ENCODE assay signal across 8 mouse cellular contexts in the genomic region with DNA sequence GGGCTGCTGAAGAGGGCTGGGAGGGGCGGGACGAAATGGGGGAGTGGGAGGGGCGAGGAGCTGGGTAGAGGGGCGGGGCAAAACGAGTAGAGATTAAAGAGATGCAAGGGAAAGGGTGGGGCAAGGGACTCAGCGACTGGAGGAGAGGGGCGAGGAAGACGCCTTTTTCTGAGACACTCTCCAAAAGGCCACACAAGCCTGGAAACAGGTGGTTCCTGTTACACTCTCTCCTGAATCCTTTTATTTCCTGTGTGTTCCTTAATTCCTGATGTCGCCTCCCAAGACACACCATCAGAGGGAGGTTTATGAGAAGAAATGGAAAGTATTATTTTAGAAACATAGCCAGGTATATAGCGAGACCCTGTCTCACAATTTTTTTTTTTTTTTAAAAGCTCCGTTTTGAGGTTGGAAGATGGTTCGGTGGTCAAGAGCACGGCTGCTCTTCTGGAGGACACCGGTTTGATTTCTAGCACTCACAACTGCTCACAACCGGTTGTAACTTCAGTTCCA. TPM values are rescaled to one million over a fixed set of nuclear protein-coding genes. Genes with fewer than 3 reads are reported as not detected.
DNase-seq lines count a peak whose midpoint lies in the region; ATAC-seq and TF ChIP-seq lines count a peak whose summit lies in the region.

No protein-coding gene starts in this region.

- H3K4me2 ChIP-seq in heart, embryonic 15.5 days, result peak overlapping the region; percentile 94
- peak overlapping the region; percentile 87 for H3K4me2 ChIP-seq in hindbrain, embryonic 13.5 days
- H3K4me2 ChIP-seq in midbrain, embryonic 11.5 days, result peak overlapping the region; percentile 36

- no peak for DNase-seq in heart, postnatal 10 days
- no peak for DNase-seq in MEL (ENCODE audit: low read depth, low spot score)
- DNase-seq in midbrain, embryonic 11.5 days (ENCODE audit: low spot score, missing footprints), result no peak
- DNase-seq in thymus, postnatal 36 days, result no peak
- no peak for DNase-seq in ovary, postnatal 14 days (ENCODE audit: low spot score)
- DNase-seq in gastrocnemius, postnatal 36 days, result no peak

- TF ChIP-seq EP300 in MEL (IDR thresholded peaks at IDR 0.05; ENCODE audit: low read depth in 1 of 2, low read length in 2 of 2), result no peak

- peak overlapping the region; percentile 87; the same call in 1 of the 2 replicates for H3K9ac ChIP-seq in heart, embryonic 15.5 days
- H3K9ac ChIP-seq in MEL (ENCODE audit: control insufficient read depth, low read depth, low read length, poor library complexity, severe bottlenecking), result peak overlapping the region; percentile 59
- peak overlapping the region; percentile 51; the same call in 1 of the 2 replicates for H3K9ac ChIP-seq in hindbrain, embryonic 13.5 days
- H3K9ac ChIP-seq in midbrain, embryonic 11.5 days (ENCODE audit: low read length), result peak overlapping the region; percentile 27; the same call in 1 of the 2 replicates

- intact Hi-C loops in heart, postnatal 10 days (cut with DNase I), result no loop called here
- intact Hi-C loops in gastrocnemius, postnatal 36 days (cut with DNase I), result no loop called here

- ATAC-seq in heart, embryonic 15.5 days (replicated peaks; ENCODE audit: insufficient number of reproducible peaks, insufficient read depth, low FRiP score, low read depth), result no peak
- peak; percentile 8; the same call in 1 of the 2 replicates for ATAC-seq in hindbrain, embryonic 13.5 days (ENCODE audit: low FRiP score)
- ATAC-seq in midbrain, embryonic 11.5 days (ENCODE audit: low FRiP score), result no peak

- peaks cover 35% of the 10 kb centered on the region for H3K79me2 ChIP-seq in MEL (ENCODE audit: control insufficient read depth, insufficient read depth, low read length, poor library complexity)

- H3K36me3 ChIP-seq in heart, embryonic 15.5 days, result no peaks in the 10 kb centered on the region
- peaks cover 3 to 16% of the 10 kb centered on the region in 2 experiments for H3K36me3 ChIP-seq in MEL (ENCODE audit: control insufficient read depth in 1 of 2, insufficient read depth in 2 of 2, low read length in 2 of 2)
- peaks cover 9% of the 10 kb centered on the region; the same call in 1 of the 2 replicates for H3K36me3 ChIP-seq in hindbrain, embryonic 13.5 days
- H3K36me3 ChIP-seq in midbrain, embryonic 11.5 days (ENCODE audit: control insufficient read depth, insufficient read depth, low read length), result no peaks in the 10 kb centered on the region

- peaks cover 12% of the 10 kb centered on the region for H3K4me1 ChIP-seq in heart, embryonic 15.5 days (replicated peaks)
- H3K4me1 ChIP-seq in MEL (ENCODE audit: control insufficient read depth in 1 of 2, insufficient read depth in 2 of 2, low read length in 2 of 2), result peaks cover 0 to 11% of the 10 kb centered on the region in 2 experiments; a peak in 3 of 4 replicates
- H3K4me1 ChIP-seq in hindbrain, embryonic 13.5 days (replicated peaks), result peaks cover 27% of the 10 kb centered on the region
- peaks cover 6% of the 10 kb centered on the region for H3K4me1 ChIP-seq in midbrain, embryonic 11.5 days (ENCODE audit: control insufficient read depth, insufficient read depth, low read length)

- peak in 1 of 2 experiments; percentile 56; a peak in 1 of 4 replicates for TF ChIP-seq POLR2A in MEL (IDR thresholded peaks at IDR 0.05; ENCODE audit: control insufficient read depth in 1 of 2, insufficient read depth in 1 of 2, low read depth in 1 of 2, low read length in 2 of 2, poor library complexity in 1 of 2)

- H3K27ac ChIP-seq in heart, embryonic 15.5 days, result peak overlapping the region; percentile 17; the same call in 1 of the 2 replicates
- H3K27ac ChIP-seq in MEL (ENCODE audit: control insufficient read depth, low read depth, low read length), result peak overlapping the region; percentile 26; the same call in 1 of the 2 replicates
- 0 out of 2 replicates have a peak overlapping the region, but pooled peaks have one; percentile 40 for H3K27ac ChIP-seq in hindbrain, embryonic 13.5 days
- H3K27ac ChIP-seq in midbrain, embryonic 11.5 days (ENCODE audit: low read depth, low read length), result no peak overlapping the region

- TF ChIP-seq CTCF in MEL (IDR thresholded peaks at IDR 0.05 in 2 of 3, conservative IDR thresholded peaks at IDR 0.05 in 1 of 3; ENCODE audit: control insufficient read depth in 1 of 3, insufficient read depth in 1 of 3, low read depth in 2 of 3, low read length in 3 of 3, poor library complexity in 1 of 3, severe bottlenecking in 1 of 3), result no peak

- no peak for TF ChIP-seq RAD21 in MEL (IDR thresholded peaks at IDR 0.05; ENCODE audit: low read depth, low read length)

- no peaks in the 10 kb centered on the region for H3K27me3 ChIP-seq in heart, embryonic 15.5 days
- no peaks in the 10 kb centered on the region for H3K27me3 ChIP-seq in MEL (ENCODE audit: control insufficient read depth in 1 of 2, insufficient read depth in 2 of 2, low read length in 2 of 2)
- no peaks in the 10 kb centered on the region for H3K27me3 ChIP-seq in hindbrain, embryonic 13.5 days
- H3K27me3 ChIP-seq in midbrain, embryonic 11.5 days (ENCODE audit: control insufficient read depth, insufficient read depth, low read length), result no peaks in the 10 kb centered on the region

- H3K9me3 ChIP-seq in heart, embryonic 15.5 days (replicated peaks), result no peaks in the 10 kb centered on the region
- H3K9me3 ChIP-seq in MEL (replicated peaks; ENCODE audit: insufficient read depth, low read length), result no peaks in the 10 kb centered on the region
- H3K9me3 ChIP-seq in hindbrain, embryonic 13.5 days, result no peaks in the 10 kb centered on the region
- no peaks in the 10 kb centered on the region for H3K9me3 ChIP-seq in midbrain, embryonic 11.5 days (ENCODE audit: control insufficient read depth, low read length)

- peak overlapping the region; percentile 98 for H3K4me3 ChIP-seq in heart, embryonic 15.5 days
- H3K4me3 ChIP-seq in MEL (ENCODE audit: control insufficient read depth in 1 of 2, insufficient read depth in 1 of 2, low read depth in 2 of 2, low read length in 2 of 2), result peak overlapping the region; percentile 50 to 74
- H3K4me3 ChIP-seq in hindbrain, embryonic 13.5 days, result peak overlapping the region; percentile 92
- H3K4me3 ChIP-seq in midbrain, embryonic 11.5 days (ENCODE audit: low read depth, low read length), result peak overlapping the region; percentile 64

- WGBS in heart, embryonic 15.5 days, result 8% methylated on average over 15 of the region's 15 CpGs
- WGBS in hindbrain, embryonic 13.5 days, result 10% methylated on average over 15 of the region's 15 CpGs
- WGBS in midbrain, embryonic 11.5 days, result 8% methylated on average over 15 of the region's 15 CpGs

TF ChIP-seq in MEL, 35 proteins besides CTCF, POLR2A, EP300 and RAD21:
- TF ChIP-seq E2F4 (IDR thresholded peaks at IDR 0.05; ENCODE audit: borderline replicate concordance, low read depth, low read length) (0 out of 2 replicates have a peak, but pooled peaks have one; percentile 27), USF2 (IDR thresholded peaks at IDR 0.05; ENCODE audit: borderline replicate concordance in 1 of 2, insufficient read depth in 1 of 2, low read depth in 1 of 2, low read length in 2 of 2) (no peak), GATA1 (IDR thresholded peaks at IDR 0.05; ENCODE audit: low read depth, low read length) (no peak), ZNF384 (IDR thresholded peaks at IDR 0.05; ENCODE audit: low read depth, low read length) (peak; percentile 65), MAX (IDR thresholded peaks at IDR 0.05; ENCODE audit: low read length) (0 out of 2 replicates have a peak, but pooled peaks have one; percentile 26)

RNA-seq across cellular contexts. Expression of gene Cars, which starts 0.4 kb away (rescaled TPM):
- 24.7 and 34.5 TPM in 2 replicates for polyA plus RNA-seq in heart, embryonic 15.5 days (2015; fragmentation: Nextera tagmentation; extraction: Ambion mirVana)
- 10 to 100 TPM; 20.3 to 26.8 TPM for total RNA-seq in heart, postnatal 10 days (2021)
- total RNA-seq in MEL (2012; rRNA removed), result 40.8 and 62.2 TPM in 2 replicates
- 10 to 100 TPM in 1 of 2 experiments, not detected in 1; 73.5 TPM for polyA plus RNA-seq in MEL (2012; ENCODE audit: insufficient read depth in 1 of 2, insufficient read length in 2 of 2, low read depth in 1 of 2, low replicate concordance in 2 of 2, missing spikeins in 1 of 2)
- 57.8 and 66.1 TPM in 2 replicates for polyA plus RNA-seq in hindbrain, embryonic 13.5 days (2015; fragmentation: Nextera tagmentation; extraction: Ambion mirVana)
- polyA plus RNA-seq in midbrain, embryonic 11.5 days (2014; fragmentation: Nextera tagmentation; extraction: Ambion mirVana), result 68.9 and 75.7 TPM in 2 replicates
- total RNA-seq in gastrocnemius, postnatal 36 days (2021), result 10 to 100 TPM; 33.9 to 38.6 TPM

RNA-seq across cellular contexts. Expression of gene Tnfrsf26, which starts 28.2 kb away (rescaled TPM):
- 0.64 and 0.86 TPM in 2 replicates for polyA plus RNA-seq in heart, embryonic 15.5 days (2015; fragmentation: Nextera tagmentation; extraction: Ambion mirVana)
- 1 to 10 TPM; 1.0 to 1.1 TPM for total RNA-seq in heart, postnatal 10 days (2021)
- 0.42 and 0.52 TPM in 2 replicates for total RNA-seq in MEL (2012; rRNA removed)
- under 1 TPM in 1 of 2 experiments, not detected in 1; 0.50 TPM for polyA plus RNA-seq in MEL (2012; ENCODE audit: insufficient read depth in 1 of 2, insufficient read length in 2 of 2, low read depth in 1 of 2, low replicate concordance in 2 of 2, missing spikeins in 1 of 2)
- polyA plus RNA-seq in hindbrain, embryonic 13.5 days (2015; fragmentation: Nextera tagmentation; extraction: Ambion mirVana), result 0.28 and 0.36 TPM in 2 replicates
- 0.19 and 0.44 TPM in 2 replicates for polyA plus RNA-seq in midbrain, embryonic 11.5 days (2014; fragmentation: Nextera tagmentation; extraction: Ambion mirVana)
- under 1 TPM; 0.10 to 0.20 TPM for total RNA-seq in gastrocnemius, postnatal 36 days (2021)

RNA-seq across cellular contexts. Expression of gene Tnfrsf22, which starts 49.2 kb away (rescaled TPM):
- 2.7 and 2.8 TPM in 2 replicates for polyA plus RNA-seq in heart, embryonic 15.5 days (2015; fragmentation: Nextera tagmentation; extraction: Ambion mirVana)
- 1 to 10 TPM; 2.5 to 3.2 TPM for total RNA-seq in heart, postnatal 10 days (2021)
- total RNA-seq in MEL (2012; rRNA removed), result 0.10 and 0.23 TPM in 2 replicates
- polyA plus RNA-seq in MEL (2012; ENCODE audit: insufficient read depth in 1 of 2, insufficient read length in 2 of 2, low read depth in 1 of 2, low replicate concordance in 2 of 2, missing spikeins in 1 of 2), result 1 to 10 TPM in 1 of 2 experiments, not detected in 1; 1.1 TPM
- polyA plus RNA-seq in hindbrain, embryonic 13.5 days (2015; fragmentation: Nextera tagmentation; extraction: Ambion mirVana), result 4.2 and 4.7 TPM in 2 replicates
- 8.0 and 9.5 TPM in 2 replicates for polyA plus RNA-seq in midbrain, embryonic 11.5 days (2014; fragmentation: Nextera tagmentation; extraction: Ambion mirVana)
- 1 to 10 TPM; 1.5 to 2.0 TPM for total RNA-seq in gastrocnemius, postnatal 36 days (2021)

RNA-seq across cellular contexts. Expression of gene Nap1l4, which starts 51.4 kb away (rescaled TPM):
- polyA plus RNA-seq in heart, embryonic 15.5 days (2015; fragmentation: Nextera tagmentation; extraction: Ambion mirVana), result 218 and 232 TPM in 2 replicates
- total RNA-seq in heart, postnatal 10 days (2021), result 100 to 1,000 TPM; 192 to 197 TPM
- 136 and 165 TPM in 2 replicates for total RNA-seq in MEL (2012; rRNA removed)
- 100 to 1,000 TPM in 1 of 2 experiments, not detected in 1; 186 TPM for polyA plus RNA-seq in MEL (2012; ENCODE audit: insufficient read depth in 1 of 2, insufficient read length in 2 of 2, low read depth in 1 of 2, low replicate concordance in 2 of 2, missing spikeins in 1 of 2)
- polyA plus RNA-seq in hindbrain, embryonic 13.5 days (2015; fragmentation: Nextera tagmentation; extraction: Ambion mirVana), result 340 and 351 TPM in 2 replicates
- polyA plus RNA-seq in midbrain, embryonic 11.5 days (2014; fragmentation: Nextera tagmentation; extraction: Ambion mirVana), result 190 and 194 TPM in 2 replicates
- 100 to 1,000 TPM; 167 to 189 TPM for total RNA-seq in gastrocnemius, postnatal 36 days (2021)

Comparison
In these comparisons a context has a peak if more than half of its experiments do, and no peak if none do; other contexts are left out.
1. H3K4me2 ChIP-seq: peak in every context shown above with its lines; median percentile 94 in heart, embryonic 15.5 days; 87 in hindbrain, embryonic 13.5 days; 36 in midbrain, embryonic 11.5 days.
2. H3K9ac ChIP-seq: peak in every context shown above with its lines; median percentile 87 in heart, embryonic 15.5 days; 59 in MEL; 51 in hindbrain, embryonic 13.5 days; 27 in midbrain, embryonic 11.5 days.